Mouse (Mus musculus): ENCODE data around the gene Spsb3. TPM values are rescaled to one million over a fixed set of nuclear protein-coding genes. Genes with fewer than 3 reads are reported as not detected.

Gene Spsb3
- polyA plus RNA-seq (2015; fragmentation: Nextera tagmentation; extraction: Ambion mirVana): 38.5 and 40.0 TPM in 2 replicates

DNA sequence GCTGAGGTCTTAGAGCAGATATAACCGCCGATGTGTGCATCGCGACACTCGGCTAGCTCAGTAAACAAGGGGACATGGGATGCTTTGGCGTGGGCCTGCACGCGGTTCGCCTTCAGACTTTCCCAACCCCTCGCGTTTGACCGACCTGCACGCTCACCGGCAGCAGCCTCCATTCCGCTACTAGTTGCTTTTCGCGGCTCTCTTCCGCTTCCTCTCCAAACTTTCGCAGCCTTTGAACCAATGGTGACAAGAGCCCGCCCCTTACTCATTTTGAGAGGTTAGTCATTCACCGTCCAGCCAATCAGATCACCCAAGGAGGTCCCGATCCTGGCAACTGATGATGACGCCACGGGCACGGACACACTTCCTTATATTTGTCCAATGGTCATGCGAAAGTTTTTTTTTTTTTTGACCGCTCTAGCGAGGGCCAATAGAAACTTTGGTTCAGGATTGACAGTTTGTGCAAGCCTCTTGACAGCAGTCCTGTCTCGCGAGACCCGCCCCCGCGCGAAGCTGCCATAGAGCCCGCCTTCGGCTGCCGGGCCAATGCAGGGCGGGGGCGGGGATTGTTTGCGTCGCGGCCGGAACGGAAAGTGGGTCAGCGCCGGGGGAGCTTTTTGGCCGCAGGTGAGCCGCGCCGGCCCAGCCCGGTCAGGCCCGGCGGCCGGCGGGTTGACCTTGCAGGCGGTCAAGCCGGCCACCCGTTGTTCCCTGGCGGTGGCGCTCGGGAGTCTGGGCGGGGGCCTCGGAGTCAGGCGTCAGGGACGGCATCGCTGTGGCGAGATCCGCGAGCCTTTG, at the start of gene Spsb3, which contains the start of gene Nubp2:
Spsb3 (plus strand) TSS at position 510 of the 798 bp plus-strand sequence.
Nubp2 (minus strand) TSS at position 216 of the 798 bp plus-strand sequence.
- peak; percentile 97 for ATAC-seq (ENCODE audit: low FRiP score, low read depth)
- WGBS: under 1% methylated on average over 69 of the region's 69 CpGs
- Histone ChIP-seq H3K9ac (peak within 1 kb of the TSS; percentile 86), H3K4me1 (peaks cover 25% of the 10 kb centered on the region), H3K36me3 (peaks cover 40% of the 10 kb centered on the region), H3K9me3 (no peaks in the 10 kb centered on the region), H3K4me2 (replicated peaks) (peak within 1 kb of the TSS; percentile 98), H3K4me3 (peak within 1 kb of the TSS; percentile 86), H3K27me3 (no peaks in the 10 kb centered on the region), H3K27ac (no peak within 1 kb of the TSS; the same call in 1 of the 2 replicates)

DNA sequence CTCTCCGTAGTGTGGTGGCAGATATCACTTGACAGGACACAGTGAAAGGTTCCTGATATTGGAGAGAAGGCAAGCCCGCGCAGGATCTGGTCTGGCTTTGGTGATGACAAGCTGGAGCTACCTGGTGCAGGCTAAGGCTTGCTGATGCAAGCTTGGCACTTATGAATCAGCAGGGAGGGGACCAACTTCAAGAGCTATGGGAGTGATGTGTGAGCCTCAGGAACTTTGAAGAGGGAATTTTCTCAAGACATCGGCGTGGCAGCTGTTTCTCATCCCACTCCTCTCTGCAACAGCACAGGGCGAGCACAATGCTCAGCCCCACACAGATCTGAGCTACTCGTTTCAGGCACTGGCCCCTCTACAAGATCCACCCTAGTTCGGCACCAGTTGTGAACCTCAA, 46.6 kb upstream of the Spsb3 start, which contains the start of gene Hagh:
Hagh (plus strand) TSS at position 302 of the 400 bp plus-strand sequence.
- 64% methylated on average over 8 of the region's 8 CpGs for WGBS
- no peak for ATAC-seq (ENCODE audit: low FRiP score, low read depth)
- Histone ChIP-seq H3K27me3 (peaks cover 25% of the 10 kb centered on the region), H3K36me3 (no peaks in the 10 kb centered on the region), H3K4me3 (no peak within 1 kb of the TSS), H3K27ac (no peak within 1 kb of the TSS), H3K4me2 (replicated peaks) (no peak within 1 kb of the TSS), H3K4me1 (no peaks in the 10 kb centered on the region), H3K9ac (no peak within 1 kb of the TSS), H3K9me3 (no peaks in the 10 kb centered on the region)

DNA sequence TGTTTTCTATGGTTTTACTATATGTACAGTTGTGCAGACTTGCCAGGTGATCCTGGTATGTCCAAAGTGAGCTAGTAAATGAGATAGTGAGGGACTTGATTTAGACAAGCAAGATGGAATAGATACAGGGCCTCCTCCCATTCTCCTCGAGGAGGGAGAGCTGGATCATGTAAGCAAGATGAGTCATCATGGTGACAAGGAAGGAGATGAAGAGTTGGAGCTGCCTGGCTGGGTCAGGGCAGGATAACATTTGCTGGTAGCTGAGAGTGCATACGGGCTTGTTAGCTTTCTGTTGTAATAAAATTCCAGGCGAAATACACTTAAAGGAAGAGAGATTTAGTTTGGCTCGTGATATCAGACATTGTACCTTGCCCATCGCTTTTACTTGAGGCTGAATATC, 46.1 kb upstream of the Spsb3 start:
- H3K4me2 ChIP-seq (replicated peaks): no peak overlapping the region
- H3K9me3 ChIP-seq: no peaks in the 10 kb centered on the region
- no peak overlapping the region for H3K27ac ChIP-seq
- no peaks in the 10 kb centered on the region for H3K4me1 ChIP-seq
- H3K36me3 ChIP-seq: no peaks in the 10 kb centered on the region
- no peak for ATAC-seq (ENCODE audit: low FRiP score, low read depth)
- WGBS: 62% methylated on average over 5 of the region's 5 CpGs
- H3K27me3 ChIP-seq: peaks cover 30% of the 10 kb centered on the region
- H3K9ac ChIP-seq: no peak overlapping the region
- no peak overlapping the region for H3K4me3 ChIP-seq

DNA sequence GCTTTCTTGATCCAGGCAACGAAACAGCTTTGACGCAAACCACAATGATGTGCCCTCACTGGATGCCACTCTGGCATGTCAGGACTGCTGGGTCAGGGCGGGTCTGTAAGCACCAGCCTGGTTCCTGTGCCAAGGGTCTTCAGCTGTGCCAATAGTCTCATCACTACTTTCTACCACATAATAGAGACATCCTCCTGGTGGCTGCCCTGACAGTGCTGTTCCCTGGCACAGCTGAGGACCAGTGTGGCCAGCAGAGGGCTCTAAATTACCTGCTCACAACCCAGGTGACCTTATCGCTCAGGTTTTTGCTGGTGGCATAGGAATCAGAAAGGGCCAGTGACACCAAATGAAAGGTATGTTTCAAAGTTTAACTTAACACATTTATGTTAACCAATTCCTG, 45.3 kb upstream of the Spsb3 start:
- Histone ChIP-seq H3K9ac (no peak overlapping the region), H3K9me3 (no peaks in the 10 kb centered on the region)
- 56% methylated on average over 4 of the region's 4 CpGs for WGBS

DNA sequence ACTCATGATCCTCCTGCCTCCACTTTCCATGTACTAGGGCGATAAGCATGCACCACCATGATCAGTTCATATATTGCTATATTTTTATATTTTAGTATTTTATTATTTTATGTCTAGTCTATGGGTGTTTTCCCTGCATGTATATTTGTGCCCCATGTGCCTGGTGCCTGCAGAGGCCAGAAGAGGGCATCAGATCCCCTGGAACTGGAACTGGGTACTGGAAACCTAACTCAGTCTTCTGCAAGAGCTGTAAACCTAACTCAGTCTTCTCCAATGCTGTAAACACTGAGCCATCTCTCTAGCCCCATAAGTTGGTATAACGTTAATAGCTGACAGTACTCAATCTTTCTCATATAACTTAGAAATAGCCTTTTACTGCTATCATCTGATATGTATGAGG, 43.8 kb upstream of the Spsb3 start:
- Histone ChIP-seq H3K4me3 (no peak overlapping the region), H3K4me1 (no peaks in the 10 kb centered on the region), H3K36me3 (no peaks in the 10 kb centered on the region), H3K9ac (no peak overlapping the region), H3K27me3 (peaks cover 29% of the 10 kb centered on the region), H3K4me2 (replicated peaks) (no peak overlapping the region), H3K27ac (no peak overlapping the region), H3K9me3 (no peaks in the 10 kb centered on the region)
- 46% methylated on average over 2 of the region's 2 CpGs for WGBS
- no peak for ATAC-seq (ENCODE audit: low FRiP score, low read depth)

More for the DNA sequence above, 45.3 kb upstream of the Spsb3 start:
- Histone ChIP-seq H3K27me3 (peaks cover 29% of the 10 kb centered on the region), H3K4me2 (replicated peaks) (no peak overlapping the region), H3K36me3 (no peaks in the 10 kb centered on the region), H3K4me3 (no peak overlapping the region), H3K4me1 (no peaks in the 10 kb centered on the region), H3K27ac (no peak overlapping the region)
- ATAC-seq (ENCODE audit: low FRiP score, low read depth): no peak

DNA sequence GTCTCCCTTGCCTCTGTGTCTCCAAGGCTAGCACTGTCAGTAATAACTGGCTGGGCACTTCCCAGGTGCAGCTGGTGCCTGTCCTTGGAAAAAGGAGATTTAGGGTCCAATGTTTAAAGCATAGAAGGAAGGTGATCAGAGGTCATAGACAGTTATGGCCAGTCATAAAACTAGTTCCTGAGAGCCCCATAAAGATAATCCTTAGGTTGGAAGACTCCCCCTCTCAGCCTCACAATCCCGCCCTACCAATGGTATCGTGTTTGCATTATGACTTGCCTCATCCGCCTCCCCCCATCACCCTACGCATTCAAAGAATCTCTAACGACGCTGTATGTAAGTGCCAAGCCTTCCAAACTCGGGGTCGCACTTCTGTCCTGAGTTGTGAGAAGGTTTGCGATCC, 41.9 kb upstream of the Spsb3 start:
- Histone ChIP-seq H3K4me1 (peaks cover 11% of the 10 kb centered on the region; the same call in 1 of the 2 replicates), H3K9me3 (no peaks in the 10 kb centered on the region), H3K9ac (no peak overlapping the region), H3K4me3 (no peak overlapping the region), H3K36me3 (no peaks in the 10 kb centered on the region), H3K27me3 (peaks cover 29% of the 10 kb centered on the region), H3K4me2 (replicated peaks) (no peak overlapping the region), H3K27ac (no peak overlapping the region)
- WGBS: 24% methylated on average over 9 of the region's 9 CpGs
- no peak for ATAC-seq (ENCODE audit: low FRiP score, low read depth)

DNA sequence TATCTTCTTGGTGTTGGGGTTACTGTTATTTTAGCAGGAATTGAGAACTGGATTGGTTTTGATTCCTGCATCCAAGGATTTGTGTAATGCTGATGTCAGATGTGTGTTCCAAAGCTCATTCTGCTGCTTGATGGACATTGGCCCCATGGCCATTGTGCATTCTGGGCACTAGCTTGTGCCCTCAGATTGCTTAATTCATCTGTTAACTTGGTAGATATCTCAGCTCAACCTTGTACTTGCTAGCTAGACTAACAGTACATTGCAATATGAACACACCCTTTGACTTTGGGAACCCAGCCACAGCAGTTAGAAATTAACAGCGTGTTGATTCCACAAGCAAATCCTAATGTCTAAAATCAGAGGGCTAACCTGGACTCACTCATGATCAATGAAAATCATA, 39.1 kb upstream of the Spsb3 start:
- no peak overlapping the region for H3K27ac ChIP-seq
- H3K27me3 ChIP-seq: peaks cover 30% of the 10 kb centered on the region
- no peak for ATAC-seq (ENCODE audit: low FRiP score, low read depth)
- no peaks in the 10 kb centered on the region for H3K9me3 ChIP-seq
- peaks cover 21% of the 10 kb centered on the region for H3K4me1 ChIP-seq
- H3K4me2 ChIP-seq (replicated peaks): no peak overlapping the region
- no peak overlapping the region for H3K9ac ChIP-seq
- no peaks in the 10 kb centered on the region for H3K36me3 ChIP-seq
- 91% methylated on average over 1 of the region's 1 CpGs for WGBS
- no peak overlapping the region for H3K4me3 ChIP-seq

DNA sequence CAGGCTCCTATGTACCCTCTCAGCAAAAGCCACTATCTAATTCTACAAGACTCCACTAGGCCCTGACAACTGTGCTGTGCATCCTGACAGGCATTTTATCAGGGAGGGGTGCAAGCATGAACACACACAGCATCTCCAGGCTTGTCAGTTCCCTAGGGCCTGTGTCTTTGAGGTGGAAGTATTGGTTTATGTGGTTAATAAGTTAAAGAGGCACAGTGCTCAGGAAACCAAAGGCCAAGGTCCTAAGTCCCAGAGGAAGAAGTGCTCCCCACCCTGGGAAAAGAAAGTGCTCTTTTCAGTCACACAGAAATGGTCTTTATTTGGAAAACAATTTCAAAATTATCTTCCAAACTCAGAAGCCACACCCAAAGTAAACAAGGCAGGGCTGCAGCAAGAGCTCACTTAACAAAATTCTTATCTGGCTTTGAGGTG, 37.8 kb upstream of the Spsb3 start:
- Histone ChIP-seq H3K36me3 (peaks cover 7% of the 10 kb centered on the region; the same call in 1 of the 2 replicates), H3K4me3 (peak overlapping the region; percentile 82), H3K9me3 (no peaks in the 10 kb centered on the region)

DNA sequence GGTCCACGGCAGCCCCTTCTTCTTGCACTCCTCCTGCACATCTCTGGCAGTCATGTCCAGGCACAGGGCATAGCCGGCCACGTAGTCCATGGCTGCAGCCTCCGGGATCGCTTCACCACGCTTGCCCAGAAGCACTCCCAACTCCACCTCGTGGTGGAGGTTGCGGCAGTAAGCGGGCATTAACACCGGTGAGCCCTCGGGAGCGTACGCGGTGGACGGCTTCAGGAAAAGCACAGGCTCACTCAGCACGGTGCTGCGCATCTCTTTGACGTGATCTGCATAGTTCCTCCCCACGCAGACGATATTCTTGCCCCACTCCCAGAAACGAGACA, 36.7 kb upstream of the Spsb3 start:
- peak; percentile 42 for ATAC-seq (ENCODE audit: low FRiP score, low read depth)
- peaks cover 19% of the 10 kb centered on the region for H3K27me3 ChIP-seq
- WGBS: 0% methylated on average over 21 of the region's 21 CpGs
- H3K4me1 ChIP-seq: peaks cover 21% of the 10 kb centered on the region
- H3K4me2 ChIP-seq (replicated peaks): peak overlapping the region; percentile 96
- H3K9me3 ChIP-seq: no peaks in the 10 kb centered on the region
- H3K36me3 ChIP-seq: peaks cover 12% of the 10 kb centered on the region; the same call in 1 of the 2 replicates
- H3K9ac ChIP-seq: peak overlapping the region; percentile 82
- H3K27ac ChIP-seq: peak overlapping the region; percentile 85
- H3K4me3 ChIP-seq: peak overlapping the region; percentile 82

More for the DNA sequence above, 37.8 kb upstream of the Spsb3 start:
- Histone ChIP-seq H3K27ac (no peak overlapping the region), H3K4me1 (peaks cover 21% of the 10 kb centered on the region), H3K27me3 (peaks cover 28% of the 10 kb centered on the region), H3K9ac (no peak overlapping the region), H3K4me2 (replicated peaks) (peak overlapping the region; percentile 96)
- ATAC-seq (ENCODE audit: low FRiP score, low read depth): no peak

DNA sequence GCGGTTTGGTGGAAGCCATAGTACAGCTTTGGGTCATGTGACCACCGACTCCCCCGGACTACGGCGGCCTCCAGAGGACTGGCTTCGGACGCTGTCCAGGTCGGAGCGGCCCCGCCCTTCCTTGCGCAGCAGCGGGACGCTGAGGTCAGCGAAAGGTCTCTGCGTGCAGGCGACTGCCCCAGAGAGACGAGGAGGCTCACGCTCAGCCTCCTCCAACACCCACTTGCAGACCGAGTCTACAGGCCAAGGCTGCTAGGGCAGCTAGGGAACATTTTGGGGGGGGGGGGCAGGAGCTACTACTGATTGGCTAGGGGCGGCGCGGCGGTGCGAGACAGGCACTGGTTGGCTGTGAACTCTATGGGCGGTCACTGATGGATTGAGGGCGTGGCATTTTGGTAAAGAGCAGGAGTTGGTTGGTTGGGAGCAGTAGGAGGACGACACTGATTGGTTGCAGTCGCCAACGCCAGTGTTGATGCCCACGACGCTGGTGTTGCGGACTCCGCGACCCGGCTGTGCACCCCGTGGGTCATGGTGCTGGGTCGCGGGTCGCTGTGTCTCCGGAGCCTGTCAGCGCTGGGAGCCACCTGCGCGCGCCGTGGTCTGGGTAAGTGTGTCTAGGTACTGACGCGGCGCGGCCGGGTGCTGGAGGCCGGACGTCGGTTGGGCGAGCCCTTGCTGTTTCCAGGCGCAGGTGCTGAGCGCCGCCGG, 36.2 kb upstream of the Spsb3 start, which contains the start of gene Fahd1:
Fahd1 (minus strand) TSS at position 300 of the 708 bp plus-strand sequence.
- Histone ChIP-seq H3K27ac (peak within 1 kb of the TSS; percentile 85), H3K4me3 (peak within 1 kb of the TSS; percentile 82), H3K36me3 (peaks cover 12% of the 10 kb centered on the region; the same call in 1 of the 2 replicates), H3K4me1 (peaks cover 21% of the 10 kb centered on the region), H3K27me3 (peaks cover 13% of the 10 kb centered on the region), H3K9ac (peak within 1 kb of the TSS; percentile 82), H3K4me2 (replicated peaks) (peak within 1 kb of the TSS; percentile 96), H3K9me3 (no peaks in the 10 kb centered on the region)
- peak; percentile 100 for ATAC-seq (ENCODE audit: low FRiP score, low read depth)
- under 1% methylated on average over 58 of the region's 58 CpGs for WGBS

DNA sequence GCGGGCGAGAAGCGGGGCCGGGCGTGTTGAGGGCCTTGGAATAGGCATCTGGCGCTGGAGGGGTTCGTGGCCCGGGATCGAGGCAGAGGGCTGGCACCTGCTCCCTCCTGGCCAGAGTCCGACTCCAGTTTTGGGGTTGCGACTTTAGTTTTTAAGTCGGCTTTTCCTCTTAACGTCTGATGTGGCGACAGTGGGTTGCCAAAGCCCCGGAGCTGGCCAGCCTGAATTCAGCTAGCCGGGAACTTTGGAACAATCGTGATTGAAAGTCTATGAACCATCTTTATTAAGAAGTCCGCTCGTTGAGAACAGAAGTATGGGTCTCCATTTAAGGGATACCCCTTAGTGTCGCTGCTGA, 35.7 kb upstream of the Spsb3 start:
- no peak overlapping the region for H3K27ac ChIP-seq
- no peak for ATAC-seq (ENCODE audit: low FRiP score, low read depth)

More for the DNA sequence above, 35.7 kb upstream of the Spsb3 start:
- H3K4me3 ChIP-seq: peak overlapping the region; percentile 82
- under 1% methylated on average over 20 of the region's 20 CpGs for WGBS
- peak overlapping the region; percentile 96 for H3K4me2 ChIP-seq (replicated peaks)
- peaks cover 11% of the 10 kb centered on the region for H3K27me3 ChIP-seq
- peaks cover 21% of the 10 kb centered on the region for H3K4me1 ChIP-seq
- peaks cover 15% of the 10 kb centered on the region; the same call in 1 of the 2 replicates for H3K36me3 ChIP-seq
- peak overlapping the region; percentile 77 for H3K9ac ChIP-seq
- no peaks in the 10 kb centered on the region for H3K9me3 ChIP-seq
